Mouse (Mus musculus) heart, embryonic 14.5 days (tissue): ENCODE measurements around the gene Il20rb. TPM values are rescaled to one million over a fixed set of nuclear protein-coding genes. Genes with fewer than 3 reads are reported as not detected.

Experiments used
- ATAC-seq: fragments of 200-750 bp; cut with Nextera tagmentation; 2 replicates; pipeline ENCODE4 v1.8.0; 2017; ENCODE audit warnings: low read depth, moderate TSS enrichment; ENCODE audit not compliant: insufficient number of reproducible peaks, insufficient read depth, low FRiP score
- H3K27ac ChIP-seq, 2 experiments: fragments of 200-500 bp in 1 of 2; fragments of 300-500 bp in 1 of 2; sonication (generic) in 1 of 2; replicated peaks in 1 of 2; 2 replicates each; pipeline ENCODE4 v1.5.1; 2012 to 2014; ENCODE audit warnings: low read depth in 2 of 2, low read length in 2 of 2, control low read depth in 1 of 2, mild to moderate bottlenecking in 1 of 2, mixed read lengths in 1 of 2; ENCODE audit not compliant: control insufficient read depth in 1 of 2, insufficient read depth in 1 of 2
- H3K27me3 ChIP-seq: fragments of 300-500 bp; sonication (generic); 2 replicates; pipeline ENCODE4 v1.6.1; 2014; ENCODE audit warnings: mild to moderate bottlenecking, low read length, control low read depth; ENCODE audit not compliant: control insufficient read depth, insufficient read depth
- H3K36me3 ChIP-seq: fragments of 300-500 bp; sonication (generic); 2 replicates; pipeline ENCODE4 v1.6.1; 2014; ENCODE audit warnings: mild to moderate bottlenecking, control low read depth, low read length, mixed read lengths; ENCODE audit not compliant: control insufficient read depth, insufficient read depth
- H3K4me1 ChIP-seq, 2 experiments: fragments of 200-500 bp in 1 of 2; fragments of 300-500 bp in 1 of 2; sonication (generic) in 1 of 2; 2 replicates each; pipeline ENCODE4 v1.6.1; 2012 to 2014; ENCODE audit warnings: low read length in 2 of 2, control low read depth in 1 of 2, mixed read lengths in 1 of 2; ENCODE audit not compliant: control insufficient read depth in 2 of 2, insufficient read depth in 2 of 2
- H3K4me2 ChIP-seq: fragments of 300-500 bp; sonication (generic); 2 replicates; pipeline ENCODE4 v1.6.1; 2014; ENCODE audit warnings: mild to moderate bottlenecking, low read length
- H3K4me3 ChIP-seq, 2 experiments: fragments of 200-500 bp in 1 of 2; fragments of 300-500 bp in 1 of 2; sonication (generic) in 1 of 2; 2 replicates each; pipeline ENCODE4 v1.5.1; 2012 to 2014; ENCODE audit warnings: low read length in 2 of 2, mild to moderate bottlenecking in 2 of 2, control low read depth in 1 of 2, low read depth in 1 of 2, moderate library complexity in 1 of 2; ENCODE audit not compliant: control insufficient read depth in 1 of 2, insufficient read depth in 1 of 2
- H3K9ac ChIP-seq: fragments of 300-500 bp; sonication (generic); 2 replicates; pipeline ENCODE4 v1.6.1; 2014; ENCODE audit warnings: mild to moderate bottlenecking, low read length
- H3K9me3 ChIP-seq: fragments of 300-500 bp; sonication (generic); 2 replicates; pipeline ENCODE4 v1.6.1; 2016; ENCODE audit warnings: low read length, control low read depth; ENCODE audit not compliant: control insufficient read depth
- WGBS: fragments of 180-500 bp; shearing (Covaris S2); extraction: QIAGEN DNeasy Blood & Tissue Kit; methylation state at CpG from one replicate; pipeline ENCODE4 v1.1.7; 2014; 5-methylcytosine and 5-hydroxymethylcytosine counted together
- polyA plus RNA-seq: library from polyadenylated mRNA; unstranded; fragments of >200 nt; fragmentation: Nextera tagmentation; extraction: Ambion mirVana; gene quantifications from 2 replicates; pipeline ENCODE4 v1.2.1, GENCODE M21; 2014

Il20rb gene
- polyA plus RNA-seq, 1 experiment from 2014 or later = 0.69 TPM

GRCm38 (mm10) chr9:100520586-100520985 lies 34.0 kb upstream of the Il20rb start:
- no peak overlapping the region for H3K9ac ChIP-seq
- H3K4me1 ChIP-seq = peaks cover 0 to 4% of the 10 kb centered on the region in 2 experiments; a peak in 1 of 4 replicates
- no peaks in the 10 kb centered on the region for H3K36me3 ChIP-seq
- H3K27ac ChIP-seq = no peak overlapping the region
- 5% methylated on average over 2 of the region's 2 CpGs for WGBS
- H3K9me3 ChIP-seq = no peaks in the 10 kb centered on the region
- H3K27me3 ChIP-seq = no peaks in the 10 kb centered on the region
- H3K4me2 ChIP-seq = no peak overlapping the region
- H3K4me3 ChIP-seq = no peak overlapping the region
- no peak for ATAC-seq

- peaks cover 0 to 4% of the 10 kb centered on the region in 2 experiments; a peak in 1 of 4 replicates for H3K4me1 ChIP-seq
- no peak overlapping the region for H3K9ac ChIP-seq
- no peaks in the 10 kb centered on the region for H3K9me3 ChIP-seq
- ATAC-seq = no peak
- no peak overlapping the region for H3K4me2 ChIP-seq
- H3K27ac ChIP-seq = no peak overlapping the region
- WGBS = 97% methylated on average over 3 of the region's 3 CpGs
- H3K27me3 ChIP-seq = no peaks in the 10 kb centered on the region
- H3K4me3 ChIP-seq = no peak overlapping the region
- no peaks in the 10 kb centered on the region for H3K36me3 ChIP-seq
These were observed 33.4 kb upstream of the Il20rb start for GRCm38 (mm10) chr9:100520012-100520411.

- no peak overlapping the region for H3K4me2 ChIP-seq
- peaks cover 0 to 1% of the 10 kb centered on the region in 2 experiments; a peak in 2 of 4 replicates for H3K4me1 ChIP-seq
- H3K27ac ChIP-seq = peak overlapping the region in 1 of 2 experiments; percentile 6; a peak in 2 of 4 replicates
- no peak overlapping the region for H3K4me3 ChIP-seq
- H3K9me3 ChIP-seq = no peaks in the 10 kb centered on the region
- H3K27me3 ChIP-seq = no peaks in the 10 kb centered on the region
- no peaks in the 10 kb centered on the region for H3K36me3 ChIP-seq
- H3K9ac ChIP-seq = no peak overlapping the region
- 74% methylated on average over 2 of the region's 2 CpGs for WGBS
- no peak for ATAC-seq
These were observed 21.0 kb upstream of the Il20rb start for GRCm38 (mm10) chr9:100507581-100507980.

- Histone ChIP-seq H3K9ac (no peak overlapping the region), H3K27me3 (no peaks in the 10 kb centered on the region), H3K27ac (peak overlapping the region in 1 of 2 experiments; percentile 47; a peak in 1 of 4 replicates), H3K9me3 (no peaks in the 10 kb centered on the region), H3K4me2 (peak overlapping the region; percentile 42), H3K4me3 (peak overlapping the region in 1 of 2 experiments; percentile 25; a peak in 1 of 4 replicates), H3K36me3 (0 out of 2 replicates have a peak, but pooled peaks cover 2% of the 10 kb centered on the region), H3K4me1 (no peaks in the 10 kb centered on the region)
- ATAC-seq = no peak
- WGBS = 50% methylated on average over 2 of the region's 2 CpGs
These were observed 20.1 kb upstream of the Il20rb start for GRCm38 (mm10) chr9:100506652-100507051.

GRCm38 (mm10) chr9:100505498-100505897 lies 18.9 kb upstream of the Il20rb start:
- WGBS = 89% methylated on average over 4 of the region's 4 CpGs
- Histone ChIP-seq H3K4me2 (peak overlapping the region; percentile 42), H3K27ac (no peak overlapping the region; a peak in 1 of 4 replicates), H3K27me3 (no peaks in the 10 kb centered on the region), H3K36me3 (0 out of 2 replicates have a peak, but pooled peaks cover 3% of the 10 kb centered on the region), H3K9ac (peak overlapping the region; percentile 34; the same call in 1 of the 2 replicates), H3K4me3 (peak overlapping the region in 1 of 2 experiments; percentile 25; a peak in 1 of 4 replicates), H3K9me3 (no peaks in the 10 kb centered on the region), H3K4me1 (no peaks in the 10 kb centered on the region)
- no peak for ATAC-seq

- WGBS = 79% methylated on average over 5 of the region's 5 CpGs
- H3K4me3 ChIP-seq = no peak overlapping the region
These were observed 7.1 kb upstream of the Il20rb start for GRCm38 (mm10) chr9:100493611-100494261.

GRCm38 (mm10) chr9:100491424-100491823 lies 4.8 kb upstream of the Il20rb start:
- Histone ChIP-seq H3K4me1 (peaks cover 0 to 22% of the 10 kb centered on the region in 2 experiments; a peak in 2 of 4 replicates), H3K27me3 (no peaks in the 10 kb centered on the region), H3K4me2 (no peak overlapping the region), H3K9me3 (no peaks in the 10 kb centered on the region), H3K9ac (no peak overlapping the region), H3K27ac (peak overlapping the region in 1 of 2 experiments; percentile 20; a peak in 1 of 4 replicates), H3K36me3 (peaks cover 19% of the 10 kb centered on the region), H3K4me3 (no peak overlapping the region)
- no peak for ATAC-seq
- 31% methylated on average over 1 of the region's 1 CpGs for WGBS

More at GRCm38 (mm10) chr9:100493611-100494261, 7.1 kb upstream of the Il20rb start:
- no peak for ATAC-seq
- H3K4me1 ChIP-seq = peaks cover 0 to 17% of the 10 kb centered on the region in 2 experiments; a peak in 2 of 4 replicates
- H3K27me3 ChIP-seq = no peaks in the 10 kb centered on the region
- no peak overlapping the region for H3K27ac ChIP-seq
- no peak overlapping the region for H3K4me2 ChIP-seq
- no peak overlapping the region for H3K9ac ChIP-seq
- peaks cover 22% of the 10 kb centered on the region for H3K36me3 ChIP-seq
- H3K9me3 ChIP-seq = no peaks in the 10 kb centered on the region
